Mouse (Mus musculus): ENCODE measurements at regions not wholly inside any gene's neighbourhood (a gene's known extent, or its start where the extent isn't known, plus 50 kb on each side); places are given as distances from the start of the nearest gene placed in this dataset.

- DNase-seq (ENCODE audit: low read depth, low spot score), result no peak
These were observed 190.6 kb upstream of the Tapt1 start for GRCm38 (mm10) chr5:44416844-44417589.

GRCm38 (mm10) chr5:44414441-44414840 is 188.0 kb upstream of the Tapt1 start:
- DNase-seq (ENCODE audit: low read depth, low spot score), result no peak

GRCm38 (mm10) chr5:44403300-44403699 is 176.9 kb upstream of the Tapt1 start:
- DNase-seq (ENCODE audit: low read depth, low spot score), result no peak

- DNase-seq (ENCODE audit: low read depth, low spot score), result no peak
These were observed 174.3 kb upstream of the Tapt1 start for GRCm38 (mm10) chr5:44400573-44401332.

GRCm38 (mm10) chr5:44387237-44387810 is 160.9 kb upstream of the Tapt1 start:
- DNase-seq (ENCODE audit: low read depth, low spot score), result no peak

GRCm38 (mm10) chr5:44386176-44386575 is 159.8 kb upstream of the Tapt1 start:
- no peak for DNase-seq (ENCODE audit: low read depth, low spot score)

- no peak for DNase-seq (ENCODE audit: low read depth, low spot score)
These were observed 156.6 kb upstream of the Tapt1 start for GRCm38 (mm10) chr5:44383049-44383448.

- no peak for DNase-seq (ENCODE audit: low read depth, low spot score)
These were observed 143.6 kb upstream of the Tapt1 start for GRCm38 (mm10) chr5:44370006-44370405.

GRCm38 (mm10) chr5:44352324-44352723 is 125.9 kb upstream of the Tapt1 start:
- no peak for DNase-seq (ENCODE audit: low read depth, low spot score)

- DNase-seq (ENCODE audit: low read depth, low spot score), result no peak
These were observed 115.1 kb upstream of the Tapt1 start for GRCm38 (mm10) chr5:44341457-44342014.

- no peak for DNase-seq (ENCODE audit: low read depth, low spot score)
These were observed 112.2 kb upstream of the Tapt1 start for GRCm38 (mm10) chr5:44338662-44339061.

- no peak for DNase-seq (ENCODE audit: low read depth, low spot score)
These were observed 109.3 kb upstream of the Tapt1 start for GRCm38 (mm10) chr5:44335756-44336155.

GRCm38 (mm10) chr5:44319626-44320025 is 93.2 kb upstream of the Tapt1 start:
- DNase-seq (ENCODE audit: low read depth, low spot score), result no peak

- DNase-seq (ENCODE audit: low read depth, low spot score), result no peak
These were observed 80.5 kb upstream of the Tapt1 start for GRCm38 (mm10) chr5:44306769-44307557.

- peak; percentile 67 for DNase-seq (ENCODE audit: low read depth, low spot score)
These were observed 77.7 kb upstream of the Tapt1 start for GRCm38 (mm10) chr5:44303886-44304855.

GRCm38 (mm10) chr5:44284384-44284783 is 58.0 kb upstream of the Tapt1 start:
- peak; percentile 73 for DNase-seq (ENCODE audit: low read depth, low spot score)
